Mouse (Mus musculus) neural tube, embryonic 10.5 days (tissue): ENCODE results near the gene Vat1.
A peak's percentile ranks its signal among the peaks of the same experiment; 100 is the strongest.
"Not testable (repeated sequence)": the region's sequence is repeated elsewhere in the genome, so short reads cannot be mapped to it uniquely, and the experiment has no call there.

Source experiments
- DNase-seq: peaks from one replicate; pipeline ENCODE4 v3.0.0-alpha.2; 2017; ENCODE audit warnings: low spot score; ENCODE audit errors: extremely low spot score

Vat1 gene

DNA sequence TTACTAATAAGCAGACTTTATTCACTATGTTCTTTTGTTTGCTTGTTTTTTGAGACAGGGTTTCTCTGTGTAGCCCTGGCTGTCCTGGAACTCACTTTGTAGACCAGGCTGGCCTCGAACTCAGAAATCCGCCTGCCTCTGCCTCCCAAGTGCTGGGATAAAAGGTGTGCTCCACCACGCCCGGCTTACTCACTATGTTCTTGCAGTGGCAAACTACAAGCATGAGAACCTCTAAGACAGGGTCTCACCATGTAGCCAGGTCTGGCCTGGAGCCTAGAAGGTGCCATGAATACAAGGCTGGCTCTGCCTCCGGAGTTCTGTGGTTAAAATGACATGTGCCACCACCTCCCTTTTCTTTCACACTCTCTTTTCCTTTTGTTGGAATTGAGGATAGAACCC, 521 bp upstream of the Vat1 start:
- DNase-seq, result not testable (repeated sequence)

- peak; percentile 67 for DNase-seq
Observed at GRCm38 (mm10) chr11:101465101-101465868, 745 bp downstream of the Vat1 start.

GRCm38 (mm10) chr11:101464211-101465100, 1.6 kb downstream of the Vat1 start, which contains the start of gene Rnd2:
TSS of gene Rnd2 (plus strand) at chr11:101464999.
- DNase-seq, result no peak

DNA sequence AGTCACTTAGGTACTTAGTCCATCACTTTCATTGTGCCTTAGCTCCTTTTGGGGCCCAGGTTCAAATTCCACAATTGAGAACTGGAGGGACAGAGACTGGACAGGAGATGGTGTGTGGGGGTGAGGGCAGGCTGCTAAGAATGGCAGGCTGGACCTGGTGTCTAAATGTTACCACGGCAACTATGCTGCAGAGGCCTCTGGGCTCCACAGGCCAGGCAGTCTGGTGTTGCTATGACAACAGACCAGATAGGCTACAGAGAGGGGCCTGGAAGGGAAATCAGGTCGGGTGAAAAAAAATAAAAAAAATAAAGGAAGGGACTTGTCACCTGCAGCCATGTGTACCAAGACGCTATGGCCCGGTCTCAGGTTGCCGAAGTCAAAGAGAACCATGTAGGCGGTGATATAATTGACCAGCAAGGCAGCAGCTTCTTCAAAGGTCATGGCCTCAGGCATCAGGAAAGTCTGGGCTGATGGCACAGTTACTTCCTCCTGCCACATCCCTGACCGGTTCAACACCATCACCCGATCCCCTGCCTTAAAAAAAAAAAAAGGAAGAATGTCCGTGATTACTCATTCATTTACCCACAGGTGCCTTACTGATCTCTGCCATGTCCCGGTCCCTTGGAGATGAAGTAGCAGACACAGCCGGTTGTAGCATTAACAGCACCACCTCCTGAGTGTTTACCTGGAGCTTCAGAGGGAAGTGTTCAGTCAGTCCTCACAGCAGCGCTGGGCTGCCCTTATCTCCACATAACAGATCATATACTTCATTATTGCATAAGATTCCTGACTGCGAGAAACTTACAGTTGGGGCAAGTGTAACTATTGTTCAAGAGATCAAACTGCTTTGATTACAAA, 3.2 kb downstream of the Vat1 start:
- no peak for DNase-seq

GRCm38 (mm10) chr11:101462141-101462540, 3.9 kb downstream of the Vat1 start:
- no peak for DNase-seq

- no peak for DNase-seq
Observed at GRCm38 (mm10) chr11:101460321-101460720, 5.7 kb downstream of the Vat1 start.

GRCm38 (mm10) chr11:101459716-101460115, 6.3 kb downstream of the Vat1 start:
- DNase-seq, result no peak

- no peak for DNase-seq
Observed at GRCm38 (mm10) chr11:101458217-101458616, 7.8 kb downstream of the Vat1 start.

DNA sequence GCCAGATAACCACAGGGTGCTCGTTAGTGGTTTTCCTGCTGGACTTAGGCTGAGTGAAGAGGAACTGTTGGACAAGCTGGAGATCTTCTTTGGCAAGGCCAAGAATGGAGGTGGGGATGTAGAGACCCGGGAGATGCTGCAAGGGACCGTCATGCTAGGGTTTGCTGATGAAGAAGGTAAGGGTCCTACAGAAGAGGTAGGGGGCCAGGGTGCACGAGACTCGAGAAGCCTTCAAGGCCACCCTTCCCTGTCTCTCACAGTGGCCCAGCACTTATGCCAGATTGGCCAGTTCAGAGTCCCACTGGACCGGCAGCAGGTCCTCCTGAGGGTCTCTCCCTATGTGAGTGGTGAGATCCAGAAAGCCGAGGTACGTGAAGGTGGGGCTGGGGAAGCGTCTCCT, 8.4 kb downstream of the Vat1 start:
- DNase-seq, result no peak

- DNase-seq, result no peak
Observed at GRCm38 (mm10) chr11:101455627-101456026, 10.4 kb downstream of the Vat1 start.

GRCm38 (mm10) chr11:101454702-101455101, 11.3 kb downstream of the Vat1 start:
- DNase-seq, result no peak

DNA sequence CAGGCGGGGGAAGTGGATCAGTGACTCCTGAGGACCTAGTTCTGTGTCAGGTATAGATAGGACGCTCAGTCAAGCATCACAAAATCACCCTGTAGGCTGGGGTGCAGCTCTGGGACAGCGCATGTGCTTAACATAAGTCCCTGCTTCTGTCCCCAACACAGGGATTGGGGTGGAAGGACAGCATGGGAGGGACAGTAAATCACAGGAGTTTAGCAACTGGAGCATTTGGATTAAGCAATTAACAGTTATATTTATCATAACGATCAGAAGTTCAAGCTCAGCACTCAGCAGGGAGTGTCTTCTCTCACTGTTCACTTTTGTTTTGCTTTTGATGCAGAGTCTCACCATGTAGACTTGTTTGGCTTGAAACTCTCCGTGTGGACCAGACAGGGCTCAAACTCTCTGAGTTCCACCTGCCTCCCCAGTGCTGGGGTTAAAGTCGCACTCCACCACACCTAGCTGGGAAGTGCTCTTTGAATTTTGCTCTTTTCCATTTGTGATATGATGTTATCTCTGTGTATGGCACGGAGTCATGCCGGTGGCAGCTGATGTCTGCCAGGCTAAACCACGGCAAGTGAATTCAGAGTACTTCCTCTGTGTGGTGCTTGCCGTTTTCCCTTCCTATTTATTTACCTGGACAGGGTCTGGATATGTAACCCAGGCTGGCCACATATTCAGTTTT, 13.8 kb downstream of the Vat1 start:
- no peak for DNase-seq

DNA sequence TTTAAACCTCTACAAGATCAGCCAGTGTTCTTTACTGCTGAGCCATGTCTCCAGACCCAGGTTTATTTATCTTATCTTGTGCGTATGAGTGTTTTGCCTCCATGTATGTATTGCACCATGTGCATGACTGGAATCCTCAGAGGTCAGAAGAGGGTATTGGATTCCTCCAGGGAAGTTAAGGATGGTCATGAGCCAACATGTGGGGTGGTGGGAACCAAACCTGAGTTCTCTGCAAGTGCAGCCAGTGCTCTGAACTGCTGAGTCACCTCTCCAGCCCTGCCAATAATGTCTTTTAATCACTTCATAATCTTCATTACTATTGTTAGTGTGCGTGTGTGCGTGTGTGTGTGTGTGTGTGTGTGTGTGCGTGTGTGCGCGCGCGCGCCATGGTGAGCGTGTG, 14.5 kb downstream of the Vat1 start:
- DNase-seq, result no peak

DNA sequence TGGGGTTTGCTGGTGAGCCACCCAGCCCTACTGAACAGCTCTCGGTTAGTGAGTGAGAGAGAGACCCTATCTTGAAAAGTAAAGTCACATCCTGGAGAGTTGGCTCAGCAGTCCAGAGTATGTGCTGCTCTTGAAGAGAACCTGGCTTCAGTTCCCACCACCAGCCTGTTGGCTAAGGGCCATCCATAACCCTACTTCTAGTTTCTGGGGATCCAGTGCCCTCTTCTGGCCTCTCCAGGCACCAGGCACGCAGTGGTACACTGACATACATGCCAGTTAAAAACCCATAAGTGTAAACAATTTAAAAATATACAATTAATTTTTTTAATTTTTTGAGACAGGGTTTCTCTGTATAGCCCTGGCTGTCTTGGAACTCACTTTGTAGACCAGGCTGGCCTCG, 15.6 kb downstream of the Vat1 start:
- DNase-seq, result no peak

DNA sequence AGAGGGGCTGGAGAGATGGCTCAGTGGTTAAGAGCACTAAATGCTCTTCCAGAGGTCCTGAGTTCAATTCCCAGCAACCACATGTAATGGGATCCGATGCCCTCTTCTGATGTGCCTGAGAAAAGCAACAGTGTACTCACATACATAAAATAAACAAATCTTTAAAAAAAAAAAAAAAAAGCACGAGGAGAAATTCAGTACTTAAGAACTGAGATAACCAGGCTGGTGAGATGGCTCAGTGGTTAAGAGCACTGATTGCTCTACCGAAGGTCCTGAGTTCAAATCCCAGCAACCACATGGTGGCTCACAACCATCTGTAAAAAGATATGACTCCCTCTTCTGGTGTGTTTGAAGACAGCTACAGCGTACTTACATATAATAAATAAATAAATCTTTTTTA, 16.4 kb downstream of the Vat1 start:
- not testable (repeated sequence) for DNase-seq

GRCm38 (mm10) chr11:101448899-101449298, 17.1 kb downstream of the Vat1 start:
- DNase-seq, result no peak

DNA sequence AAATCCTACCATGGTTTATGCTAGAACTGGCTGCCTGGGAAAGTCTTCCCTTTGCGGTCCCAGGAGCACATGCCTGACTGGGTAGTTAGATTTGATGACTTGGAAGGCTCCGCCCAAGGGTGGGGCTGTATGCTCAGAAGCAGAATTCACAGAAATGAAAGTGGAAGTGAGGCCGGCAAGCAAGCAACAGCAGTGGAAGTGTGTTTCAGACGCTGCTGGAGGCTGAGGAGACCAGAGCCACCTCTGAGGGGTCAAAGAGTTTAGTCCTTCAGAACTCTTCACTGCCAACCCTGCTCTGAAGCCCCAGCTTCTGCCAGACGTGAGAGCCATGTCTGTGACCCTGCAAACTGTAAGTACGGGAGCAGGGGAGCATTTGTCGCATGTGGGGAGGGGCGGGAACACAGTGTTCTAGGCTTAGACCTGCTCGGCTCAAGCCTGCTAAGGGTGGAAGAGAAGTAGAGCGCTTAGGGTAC, 17.7 kb downstream of the Vat1 start, which contains the start of gene Ifi35:
Gene Ifi35 (plus strand): TSS at position 134 of the 473 bp plus-strand sequence.
- DNase-seq, result no peak

DNA sequence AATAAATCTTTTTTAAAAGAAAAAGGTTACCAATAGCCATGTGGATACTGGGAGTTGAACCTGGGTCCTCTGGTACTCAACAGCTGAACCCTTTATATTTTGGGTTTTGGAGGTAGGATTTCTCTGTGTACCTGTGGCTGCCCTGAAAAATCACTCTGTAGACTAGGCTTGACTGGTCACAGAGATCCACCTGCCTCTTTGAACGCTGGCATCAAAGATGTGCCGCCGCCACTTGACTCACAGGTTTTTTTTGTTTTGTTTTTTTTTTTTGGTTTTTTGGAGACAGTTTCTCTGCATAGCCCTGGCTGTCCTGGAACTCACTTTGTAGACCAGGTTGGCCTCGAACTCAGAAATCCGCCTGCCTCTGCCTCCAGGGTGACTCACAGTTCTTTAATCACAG, 18.2 kb downstream of the Vat1 start:
- DNase-seq, result no peak

GRCm38 (mm10) chr11:101446860-101447259, 19.2 kb downstream of the Vat1 start:
- DNase-seq, result not testable (repeated sequence)

- peak; percentile 29 for DNase-seq
Observed at GRCm38 (mm10) chr11:101446319-101446718, 19.7 kb downstream of the Vat1 start.

DNA sequence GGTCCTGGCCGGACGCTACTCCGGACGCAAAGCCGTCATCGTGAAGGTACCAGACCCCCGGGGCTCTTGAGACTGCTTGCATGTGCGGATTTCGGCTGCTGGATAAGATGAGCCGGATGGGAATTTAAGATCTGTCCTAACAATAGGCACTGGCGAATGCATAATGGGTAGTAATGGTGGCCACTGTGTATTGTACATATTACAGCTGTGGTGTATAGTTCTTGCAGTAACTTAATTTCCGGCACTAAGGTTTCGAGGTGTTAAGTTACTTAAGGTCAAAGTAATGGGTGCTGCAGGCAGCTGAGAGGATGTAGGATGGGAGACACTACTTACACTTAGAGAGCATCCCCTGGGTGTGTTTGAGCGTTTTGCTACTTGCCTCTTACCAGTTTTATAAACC, 23.3 kb downstream of the Vat1 start:
- DNase-seq, result no peak
